Mouse (Mus musculus) CH12.LX (cell line): ENCODE results near the gene Herc2. TPM values are rescaled to one million over a fixed set of nuclear protein-coding genes. Genes with fewer than 3 reads are reported as not detected.

ENCODE experiments used
- DNase-seq: peaks from one replicate; pipeline ENCODE4 v3.0.0-alpha.2; 2013; ENCODE audit errors: extremely low read depth
- H3K27ac ChIP-seq: 2 replicates; pipeline ENCODE4 v1.5.1; 2012; ENCODE audit warnings: low read depth, mild to moderate bottlenecking, control low read depth, moderate library complexity; ENCODE audit not compliant: insufficient read depth
- H3K27me3 ChIP-seq: replicated peaks from 2 replicates; pipeline ENCODE3; 2012; ENCODE audit warnings: inconsistent platforms
- H3K36me3 ChIP-seq, 2 experiments: replicated peaks in 1 of 2; 2 replicates each; pipeline versions ENCODE3 to v1.6.1; 2012; ENCODE audit warnings: inconsistent platforms in 1 of 2, low read length in 1 of 2, mild to moderate bottlenecking in 1 of 2, mixed read lengths in 1 of 2, moderate library complexity in 1 of 2; ENCODE audit not compliant: control insufficient read depth in 1 of 2, insufficient read depth in 1 of 2
- H3K4me1 ChIP-seq, 2 experiments: 2 replicates each; pipeline ENCODE4 v1.6.1; 2012; ENCODE audit warnings: inconsistent platforms in 1 of 2, moderate library complexity in 1 of 2; ENCODE audit not compliant: insufficient read depth in 2 of 2, control insufficient read depth in 1 of 2
- H3K4me2 ChIP-seq: 2 replicates; pipeline ENCODE4 v1.6.1; 2012; ENCODE audit warnings: low read depth, mild to moderate bottlenecking, control low read depth; ENCODE audit not compliant: poor library complexity, insufficient read depth, severe bottlenecking
- H3K4me3 ChIP-seq, 3 experiments: fragments of 150-350 bp in 1 of 3; sonication (generic) in 1 of 3; replicated peaks in 1 of 3; 2 replicates each; pipeline versions ENCODE3 to v1.5.1; 2011 to 2012; ENCODE audit warnings: low read depth in 2 of 3, low read length in 2 of 3, mild to moderate bottlenecking in 2 of 3, moderate library complexity in 2 of 3, control low read depth in 1 of 3, improper control_type of control experiment in 1 of 3, inconsistent platforms in 1 of 3, mixed read lengths in 1 of 3; ENCODE audit not compliant: poor library complexity in 1 of 3
- H3K79me2 ChIP-seq: replicated peaks from 2 replicates; pipeline ENCODE4 v1.6.1; 2012; ENCODE audit warnings: mild to moderate bottlenecking, moderate library complexity; ENCODE audit not compliant: control insufficient read depth, poor library complexity, insufficient read depth, severe bottlenecking; ENCODE audit errors: extremely low read depth
- H3K9ac ChIP-seq: 2 replicates; pipeline ENCODE4 v1.6.1; 2012; ENCODE audit warnings: low read depth, mild to moderate bottlenecking, control low read depth, moderate library complexity; ENCODE audit not compliant: insufficient read depth
- H3K9me3 ChIP-seq: replicated peaks from 2 replicates; pipeline ENCODE3; 2012; ENCODE audit warnings: low read length, inconsistent platforms, mixed read lengths
- BHLHE40 ChIP-seq: IDR thresholded peaks from 2 replicates; pipeline ENCODE4 v1.6.1; 2011; ENCODE audit warnings: mild to moderate bottlenecking, low read depth, low read length, improper control_type of control experiment
- CTCF ChIP-seq, 2 experiments: IDR thresholded peaks in 1 of 2; conservative IDR thresholded peaks in 1 of 2; 2 replicates each; pipeline ENCODE4 v1.5.1; 2011 to 2012; ENCODE audit warnings: low read depth in 2 of 2, low read length in 2 of 2, improper control_type of control experiment in 1 of 2, inconsistent platforms in 1 of 2, mild to moderate bottlenecking in 1 of 2, moderate library complexity in 1 of 2
- E2F4 ChIP-seq: IDR thresholded peaks from 2 replicates; pipeline ENCODE4 v1.6.1; 2011; ENCODE audit warnings: low read depth, low read length, improper control_type of control experiment; ENCODE audit not compliant: insufficient replicate concordance
- ELF1 ChIP-seq: IDR thresholded peaks from 2 replicates; pipeline ENCODE4 v1.6.1; 2014; ENCODE audit warnings: low read depth, mild to moderate bottlenecking, inconsistent platforms, low read length, improper control_type of control experiment
- EP300 ChIP-seq: IDR thresholded peaks from 2 replicates; pipeline ENCODE4 v1.6.1; 2011; ENCODE audit warnings: low read length, improper control_type of control experiment
- GABPA ChIP-seq: IDR thresholded peaks from 2 replicates; pipeline ENCODE4 v1.6.1; 2012; ENCODE audit warnings: low read depth, low read length, improper control_type of control experiment, inconsistent platforms; ENCODE audit not compliant: insufficient replicate concordance
- KAT2A ChIP-seq: IDR thresholded peaks from 2 replicates; pipeline ENCODE4 v1.6.1; 2012; ENCODE audit warnings: low read length, improper control_type of control experiment, inconsistent platforms; ENCODE audit not compliant: insufficient replicate concordance
- MAFK ChIP-seq: IDR thresholded peaks from 2 replicates; pipeline ENCODE4 v1.6.1; 2011; ENCODE audit warnings: low read length, improper control_type of control experiment; ENCODE audit not compliant: insufficient replicate concordance
- MEF2A ChIP-seq: IDR thresholded peaks from 2 replicates; pipeline ENCODE4 v1.6.1; 2014; ENCODE audit warnings: low read depth, mild to moderate bottlenecking, inconsistent platforms, low read length, improper control_type of control experiment, borderline replicate concordance
- MXI1 ChIP-seq: IDR thresholded peaks from 2 replicates; pipeline ENCODE4 v1.6.1; 2011; ENCODE audit warnings: mild to moderate bottlenecking, low read depth, low read length, improper control_type of control experiment
- PAX5 ChIP-seq: IDR thresholded peaks from 2 replicates; pipeline ENCODE4 v1.6.1; 2012; ENCODE audit warnings: low read length, inconsistent platforms, mixed read lengths
- POLR2A ChIP-seq: IDR thresholded peaks from 2 replicates; pipeline ENCODE4 v1.6.1; 2011; ENCODE audit warnings: low read depth, mild to moderate bottlenecking, improper control_type of control experiment, low read length
- TBP ChIP-seq: conservative IDR thresholded peaks from 2 replicates; pipeline ENCODE4 v1.6.1; 2011; ENCODE audit warnings: low read depth, low read length, improper control_type of control experiment
- ZKSCAN1 ChIP-seq: IDR thresholded peaks from 2 replicates; pipeline ENCODE4 v1.6.1; 2012; ENCODE audit warnings: low read depth, inconsistent platforms, low read length, improper control_type of control experiment, borderline replicate concordance
- ZMIZ1 ChIP-seq: IDR thresholded peaks from 2 replicates; pipeline ENCODE4 v1.6.1; 2012; ENCODE audit warnings: low read depth, mild to moderate bottlenecking, inconsistent platforms, low read length, improper control_type of control experiment
- ZNF384 ChIP-seq: IDR thresholded peaks from 2 replicates; pipeline ENCODE4 v1.6.1; 2012; ENCODE audit warnings: low read depth, low read length, improper control_type of control experiment, inconsistent platforms
- dilution Hi-C: fragments of 300-500 bp; cut with MboI; formaldehyde crosslinking; loops from 2 replicates; pipeline ENCODE4 v1.14.3; 2020; ENCODE audit warnings: low sequenced_read_pairs; ENCODE audit not compliant: extremely low pct_unique_long_range_greater_than_20kb, extremely low pct_ligation_motif_present
- in situ Hi-C: fragments of 300-500 bp; cut with MboI; formaldehyde crosslinking; loops from 3 replicates; pipeline ENCODE4 v1.14.3; 2019; ENCODE audit warnings: low sequenced_read_pairs, low pct_ligation_motif_present, low pct_unique_long_range_greater_than_20kb, mixed read lengths
- polyA plus RNA-seq: library from polyadenylated mRNA; unstranded; fragments of >175 nt; gene quantifications from 2 replicates; pipeline ENCODE4 v1.2.1, GENCODE M21; 2012; ENCODE audit warnings: low read depth; ENCODE audit not compliant: insufficient read length
- total RNA-seq, 2 experiments: library from RNA; depleted of rRNA; stranded (reverse); fragments of 300-350 nt in 1 of 2; fragments of >200 nt in 1 of 2; gene quantifications; 2 replicates each; pipeline ENCODE4 v1.2.3; 2012 to 2014

Gene Herc2
- total and polyA plus RNA-seq, 3 experiments: 9.7 to 27.6 (median 18.2) TPM

DNA sequence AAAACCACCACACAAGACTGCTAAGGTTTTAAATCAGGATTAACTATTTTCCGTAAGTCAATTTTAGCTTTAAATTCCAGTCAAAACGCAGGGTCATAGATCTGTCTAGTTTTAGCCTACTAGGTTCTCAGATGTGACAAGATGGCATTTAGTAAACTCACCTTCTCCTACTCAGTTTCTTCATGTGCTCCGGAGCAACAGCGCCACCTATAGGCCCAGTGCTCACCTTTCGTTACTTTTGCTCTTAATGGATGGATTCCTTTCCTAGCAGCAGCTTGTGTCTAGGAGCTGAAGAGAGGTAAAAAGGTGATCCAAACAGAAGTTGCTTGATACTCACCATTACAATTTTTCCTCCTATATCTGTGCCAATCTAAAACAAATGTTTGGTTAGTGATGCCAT is 7.6 kb upstream of the Herc2 start (continued):
- TF ChIP-seq MXI1 (no peak), MAFK (no peak), POLR2A (no peak), ELF1 (no peak), E2F4 (no peak), TBP (no peak), BHLHE40 (no peak), EP300 (no peak), ZMIZ1 (no peak)

DNA sequence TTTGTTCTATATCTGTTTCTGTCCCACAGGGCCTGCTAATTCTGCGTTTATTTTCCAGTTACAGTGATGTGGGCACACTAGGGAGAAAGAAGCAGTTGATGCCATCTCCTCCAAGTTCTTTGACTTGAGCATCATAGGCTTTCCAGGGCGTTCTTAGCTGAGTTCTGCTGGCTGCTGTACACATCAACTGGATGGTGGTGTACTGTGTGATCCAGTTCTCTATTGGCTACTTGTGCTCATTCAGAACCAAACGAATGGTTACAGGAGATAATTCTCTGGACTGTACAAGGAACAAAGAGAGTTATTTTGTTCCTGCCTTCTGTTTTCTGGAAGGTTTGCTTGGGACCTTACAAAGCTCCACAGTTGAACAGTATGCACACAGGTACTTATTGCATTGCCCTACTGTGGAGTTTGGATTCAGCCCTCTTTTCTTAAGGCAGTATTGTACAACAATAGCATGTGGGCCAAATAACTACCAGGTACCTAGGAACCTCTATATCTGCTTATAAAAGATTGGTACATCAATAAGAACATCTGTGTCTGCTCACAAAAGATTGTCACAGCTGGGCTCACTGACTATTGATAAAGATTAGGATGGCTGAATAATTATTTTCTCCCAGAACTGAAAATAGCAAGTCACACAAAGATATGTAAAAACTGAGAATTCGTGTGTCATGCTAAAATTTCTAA is 6.3 kb upstream of the Herc2 start:
- no peak overlapping the region for H3K4me2 ChIP-seq

GRCm38 (mm10) chr7:56044267-56044629 is 5.7 kb upstream of the Herc2 start:
- Histone ChIP-seq H3K27me3 (no peaks in the 10 kb centered on the region), H3K79me2 (no peaks in the 10 kb centered on the region), H3K27ac (no peak overlapping the region), H3K4me2 (no peak overlapping the region), H3K9me3 (no peaks in the 10 kb centered on the region), H3K4me3 (no peak overlapping the region), H3K9ac (no peak overlapping the region), H3K36me3 (no peaks in the 10 kb centered on the region), H3K4me1 (peaks cover 7% of the 10 kb centered on the region in 2 experiments; a peak in 3 of 4 replicates)
- dilution Hi-C loops (no loop called here), in situ Hi-C loops (loop anchor here (10.0 kb wide), 1 partner anchor 59 kb away; no protein-coding TSS in a partner anchor)
- DNase-seq: no peak
- TF ChIP-seq PAX5 (no peak), GABPA (no peak), KAT2A (no peak), ZMIZ1 (no peak), CTCF (conservative IDR thresholded peaks at IDR 0.05 in 1 of 2, IDR thresholded peaks at IDR 0.05 in 1 of 2; ENCODE audit: low read depth in 2 of 2, low read length in 2 of 2) (no peak), ZNF384 (no peak), EP300 (no peak), BHLHE40 (no peak), E2F4 (no peak), ZKSCAN1 (no peak), MEF2A (no peak)

More for the DNA sequence above, 6.3 kb upstream of the Herc2 start:
- H3K9me3 ChIP-seq: no peaks in the 10 kb centered on the region
- H3K79me2 ChIP-seq: no peaks in the 10 kb centered on the region
- in situ Hi-C loops: loop anchor here (10.0 kb wide), 1 partner anchor 59 kb away; no protein-coding TSS in a partner anchor
- H3K4me3 ChIP-seq: no peak overlapping the region
- dilution Hi-C loops: no loop called here
- H3K36me3 ChIP-seq: no peaks in the 10 kb centered on the region
- peaks cover 1 to 2% of the 10 kb centered on the region in 2 experiments; a peak in 2 of 4 replicates for H3K4me1 ChIP-seq
- no peak for TF ChIP-seq PAX5
- no peaks in the 10 kb centered on the region for H3K27me3 ChIP-seq
- H3K9ac ChIP-seq: no peak overlapping the region
- DNase-seq: no peak
- no peak overlapping the region for H3K27ac ChIP-seq
